Mouse (Mus musculus): ENCODE results near the gene Tbc1d7. TPM values are rescaled to one million over a fixed set of nuclear protein-coding genes. Genes with fewer than 3 reads are reported as not detected.

Gene Tbc1d7
- polyA plus RNA-seq, 1 experiment from 2014 or later = 10.4 TPM

DNA sequence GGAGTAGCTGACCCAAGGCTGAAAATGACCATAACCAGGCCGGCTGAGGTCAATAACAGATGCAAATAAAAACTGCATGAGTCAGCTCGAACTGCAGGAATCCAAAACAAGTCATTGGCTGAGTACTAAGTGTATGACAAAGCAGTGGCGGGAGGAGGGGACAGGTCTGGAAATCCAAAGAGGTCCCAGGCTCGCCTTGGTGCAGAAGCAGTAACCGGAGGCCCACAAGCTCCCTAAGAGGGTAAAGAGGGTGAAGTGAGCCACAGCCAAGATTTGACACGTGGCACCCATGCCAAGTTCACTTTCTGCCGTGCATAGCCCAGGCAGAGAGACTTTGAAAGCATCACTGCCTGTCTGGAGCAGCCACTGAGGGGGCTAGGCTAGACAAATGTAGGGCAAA is 41.0 kb upstream of the Tbc1d7 start:
- no peak overlapping the region for H3K9ac ChIP-seq (ENCODE audit: low read depth, low read length)
- 38% methylated on average over 7 of the region's 7 CpGs for WGBS (ENCODE audit: insufficient replicate concordance)
- no peak overlapping the region for H3K27ac ChIP-seq (ENCODE audit: low read length)
- H3K4me3 ChIP-seq (ENCODE audit: low read depth, low read length) = no peak overlapping the region
- H3K4me1 ChIP-seq (ENCODE audit: control insufficient read depth, low read depth, low read length) = peaks cover 48% of the 10 kb centered on the region
- peaks cover 8% of the 10 kb centered on the region for H3K27me3 ChIP-seq (ENCODE audit: control insufficient read depth, insufficient read depth, low read depth, low read length)
- no peaks in the 10 kb centered on the region for H3K36me3 ChIP-seq (ENCODE audit: control insufficient read depth, insufficient read depth)
- H3K4me2 ChIP-seq (ENCODE audit: low read depth, low read length) = no peak overlapping the region
- no peak for ATAC-seq (ENCODE audit: low read depth)
- no peaks in the 10 kb centered on the region for H3K9me3 ChIP-seq (replicated peaks; ENCODE audit: control insufficient read depth, low read length)

DNA sequence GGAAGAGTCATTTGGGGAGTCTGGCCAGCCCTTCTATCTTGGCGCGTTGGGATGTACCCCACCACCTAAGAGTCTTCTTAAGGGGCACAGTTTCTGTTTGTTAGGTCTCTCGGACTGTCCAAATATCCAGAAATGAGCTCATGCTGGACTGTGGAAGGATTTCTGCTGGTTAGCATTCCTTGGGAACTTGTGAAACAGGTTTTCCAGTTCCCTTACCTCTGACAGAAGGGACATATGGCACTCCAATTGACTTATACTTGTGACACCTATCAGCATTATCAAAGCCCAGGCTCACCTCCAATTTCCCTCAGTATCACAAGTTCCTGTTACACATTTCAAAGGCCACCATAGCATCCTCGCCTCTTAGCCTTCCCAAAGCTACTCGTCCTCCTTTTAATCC is 39.7 kb upstream of the Tbc1d7 start:
- Histone ChIP-seq H3K27me3 (ENCODE audit: control insufficient read depth, insufficient read depth, low read depth, low read length) (peaks cover 3% of the 10 kb centered on the region), H3K36me3 (ENCODE audit: control insufficient read depth, insufficient read depth) (no peaks in the 10 kb centered on the region), H3K4me1 (ENCODE audit: control insufficient read depth, low read depth, low read length) (peaks cover 47% of the 10 kb centered on the region), H3K9me3 (replicated peaks; ENCODE audit: control insufficient read depth, low read length) (no peaks in the 10 kb centered on the region), H3K4me2 (ENCODE audit: low read depth, low read length) (no peak overlapping the region), H3K4me3 (ENCODE audit: low read depth, low read length) (no peak overlapping the region), H3K27ac (ENCODE audit: low read length) (no peak overlapping the region), H3K9ac (ENCODE audit: low read depth, low read length) (no peak overlapping the region)
- ATAC-seq (ENCODE audit: low read depth) = no peak
- 66% methylated on average over 5 of the region's 5 CpGs for WGBS (ENCODE audit: insufficient replicate concordance)

DNA sequence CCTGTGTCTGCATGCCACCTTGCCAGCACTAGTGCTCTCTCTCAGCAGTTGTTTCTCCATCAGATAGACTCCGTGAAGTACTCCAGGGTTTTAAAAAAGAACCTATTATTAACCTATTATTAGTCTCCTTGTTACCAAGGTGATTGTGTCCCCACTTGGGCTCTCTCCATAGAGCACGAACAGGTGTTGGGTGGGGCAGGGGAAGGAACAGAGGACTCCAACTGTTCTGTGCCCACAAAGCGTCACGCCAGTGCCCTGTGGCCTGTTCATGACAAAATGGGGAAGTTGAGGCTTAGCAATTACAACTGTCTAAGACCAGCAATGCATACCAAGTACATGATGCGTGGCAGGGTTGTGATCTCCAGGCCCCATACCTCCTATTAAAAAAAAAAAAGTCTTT is 38.3 kb upstream of the Tbc1d7 start:
- H3K4me2 ChIP-seq (ENCODE audit: low read depth, low read length) = peak overlapping the region; percentile 41; the same call in 1 of the 2 replicates
- peak overlapping the region; percentile 77 for H3K27ac ChIP-seq (ENCODE audit: low read length)
- H3K27me3 ChIP-seq (ENCODE audit: control insufficient read depth, insufficient read depth, low read depth, low read length) = no peaks in the 10 kb centered on the region
- WGBS (ENCODE audit: insufficient replicate concordance) = 32% methylated on average over 5 of the region's 5 CpGs
- no peaks in the 10 kb centered on the region for H3K36me3 ChIP-seq (ENCODE audit: control insufficient read depth, insufficient read depth)
- ATAC-seq (ENCODE audit: low read depth) = 0 out of 2 replicates have a peak, but pooled peaks have one; percentile 27
- peaks cover 35% of the 10 kb centered on the region for H3K4me1 ChIP-seq (ENCODE audit: control insufficient read depth, low read depth, low read length)
- H3K4me3 ChIP-seq (ENCODE audit: low read depth, low read length) = no peak overlapping the region
- H3K9ac ChIP-seq (ENCODE audit: low read depth, low read length) = peak overlapping the region; percentile 13; the same call in 1 of the 2 replicates
- H3K9me3 ChIP-seq (replicated peaks; ENCODE audit: control insufficient read depth, low read length) = no peaks in the 10 kb centered on the region

DNA sequence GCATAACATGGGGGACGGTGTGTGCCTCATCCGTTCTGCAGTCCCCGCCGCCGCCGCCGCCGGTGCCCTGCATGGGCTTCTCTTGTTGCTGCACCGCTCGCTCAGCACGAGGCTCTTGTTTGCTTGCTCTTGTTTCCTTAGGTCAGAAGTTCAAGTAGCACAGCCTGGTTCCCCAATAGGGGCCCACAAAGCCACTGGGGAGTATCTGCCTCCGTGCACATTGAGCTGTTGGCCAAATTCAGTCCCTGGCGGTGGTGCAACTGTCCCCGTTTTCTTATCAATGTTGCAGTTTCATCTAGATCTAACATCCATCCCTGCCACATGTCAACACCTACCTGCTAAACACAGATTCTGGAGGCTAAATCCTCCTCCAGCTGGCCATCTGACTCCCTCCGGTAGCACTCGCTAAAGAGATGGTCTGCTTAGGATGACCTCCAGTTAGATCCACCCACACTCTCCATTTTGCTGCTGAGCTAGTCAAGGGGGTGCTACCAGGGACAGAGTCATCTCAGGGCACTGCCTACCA is 37.7 kb upstream of the Tbc1d7 start:
- peak overlapping the region; percentile 19; the same call in 1 of the 2 replicates for H3K9ac ChIP-seq (ENCODE audit: low read depth, low read length)
- peaks cover 35% of the 10 kb centered on the region for H3K4me1 ChIP-seq (ENCODE audit: control insufficient read depth, low read depth, low read length)
- no peaks in the 10 kb centered on the region for H3K27me3 ChIP-seq (ENCODE audit: control insufficient read depth, insufficient read depth, low read depth, low read length)
- WGBS (ENCODE audit: insufficient replicate concordance) = 15% methylated on average over 16 of the region's 16 CpGs
- H3K4me3 ChIP-seq (ENCODE audit: low read depth, low read length) = no peak overlapping the region
- peak overlapping the region; percentile 77 for H3K27ac ChIP-seq (ENCODE audit: low read length)
- no peaks in the 10 kb centered on the region for H3K9me3 ChIP-seq (replicated peaks; ENCODE audit: control insufficient read depth, low read length)
- peak; percentile 70 for ATAC-seq (ENCODE audit: low read depth)
- no peaks in the 10 kb centered on the region for H3K36me3 ChIP-seq (ENCODE audit: control insufficient read depth, insufficient read depth)
- peak overlapping the region; percentile 41; the same call in 1 of the 2 replicates for H3K4me2 ChIP-seq (ENCODE audit: low read depth, low read length)

DNA sequence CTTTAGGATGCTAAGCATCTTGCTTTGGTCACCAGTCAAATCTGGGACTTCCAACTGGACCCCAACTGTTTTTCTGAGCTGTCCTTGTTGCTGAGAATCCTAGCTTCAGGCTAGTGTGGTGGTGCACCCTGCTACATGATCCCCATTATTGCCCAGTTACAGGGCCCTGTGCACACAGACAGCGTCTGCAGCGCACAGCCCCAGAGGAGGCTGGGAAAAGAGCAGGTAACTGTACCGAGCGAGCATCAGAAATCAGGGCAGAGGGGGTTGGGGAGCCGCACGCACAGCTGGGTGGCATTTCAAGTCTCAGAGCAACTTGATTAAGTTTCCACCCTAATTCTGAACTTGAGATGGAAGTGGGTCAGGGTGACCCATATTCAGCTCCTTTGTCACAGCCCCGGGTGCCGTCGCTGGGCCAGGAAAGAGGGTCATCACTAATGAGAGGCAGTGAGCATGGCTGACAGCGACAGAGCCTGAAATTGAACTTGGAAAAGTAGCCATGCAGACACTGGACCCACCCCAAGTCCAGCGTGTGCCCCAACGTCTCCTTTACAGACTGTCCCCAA is 34.9 kb upstream of the Tbc1d7 start:
- Histone ChIP-seq H3K4me3 (ENCODE audit: low read depth, low read length) (no peak overlapping the region), H3K9ac (ENCODE audit: low read depth, low read length) (no peak overlapping the region), H3K36me3 (ENCODE audit: control insufficient read depth, insufficient read depth) (no peaks in the 10 kb centered on the region), H3K27me3 (ENCODE audit: control insufficient read depth, insufficient read depth, low read depth, low read length) (no peaks in the 10 kb centered on the region), H3K9me3 (replicated peaks; ENCODE audit: control insufficient read depth, low read length) (no peaks in the 10 kb centered on the region), H3K4me2 (ENCODE audit: low read depth, low read length) (no peak overlapping the region), H3K27ac (ENCODE audit: low read length) (no peak overlapping the region), H3K4me1 (ENCODE audit: control insufficient read depth, low read depth, low read length) (peaks cover 20% of the 10 kb centered on the region)
- 77% methylated on average over 12 of the region's 12 CpGs for WGBS (ENCODE audit: insufficient replicate concordance)
- ATAC-seq (ENCODE audit: low read depth) = no peak

DNA sequence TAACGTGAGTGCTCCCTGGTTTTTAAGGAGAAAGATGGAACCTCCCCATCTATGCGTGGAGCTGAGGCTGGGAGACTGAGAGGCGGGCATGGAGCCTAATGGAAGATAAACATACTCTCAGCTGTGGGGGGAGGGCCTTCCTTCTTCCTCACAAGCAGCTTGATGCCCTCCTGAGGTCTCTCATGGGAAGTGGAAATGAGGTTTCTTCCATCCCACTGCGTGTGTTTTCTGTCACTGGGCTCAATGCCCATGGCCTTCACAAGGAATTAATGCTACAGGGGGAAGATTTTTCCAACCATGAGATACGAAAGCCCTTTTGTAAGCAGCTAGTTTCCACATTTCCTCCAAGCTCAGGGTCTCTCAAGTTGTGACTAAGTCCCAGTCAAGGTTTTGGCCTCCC is 32.3 kb upstream of the Tbc1d7 start:
- H3K4me3 ChIP-seq (ENCODE audit: low read depth, low read length) = no peak overlapping the region
- H3K4me1 ChIP-seq (ENCODE audit: control insufficient read depth, low read depth, low read length) = peaks cover 7% of the 10 kb centered on the region
- H3K9ac ChIP-seq (ENCODE audit: low read depth, low read length) = no peak overlapping the region
- H3K4me2 ChIP-seq (ENCODE audit: low read depth, low read length) = no peak overlapping the region
- H3K27me3 ChIP-seq (ENCODE audit: control insufficient read depth, insufficient read depth, low read depth, low read length) = no peaks in the 10 kb centered on the region
- 35% methylated on average over 5 of the region's 5 CpGs for WGBS (ENCODE audit: insufficient replicate concordance)
- no peaks in the 10 kb centered on the region for H3K36me3 ChIP-seq (ENCODE audit: control insufficient read depth, insufficient read depth)
- ATAC-seq (ENCODE audit: low read depth) = no peak
- H3K9me3 ChIP-seq (replicated peaks; ENCODE audit: control insufficient read depth, low read length) = no peaks in the 10 kb centered on the region
- H3K27ac ChIP-seq (ENCODE audit: low read length) = no peak overlapping the region

DNA sequence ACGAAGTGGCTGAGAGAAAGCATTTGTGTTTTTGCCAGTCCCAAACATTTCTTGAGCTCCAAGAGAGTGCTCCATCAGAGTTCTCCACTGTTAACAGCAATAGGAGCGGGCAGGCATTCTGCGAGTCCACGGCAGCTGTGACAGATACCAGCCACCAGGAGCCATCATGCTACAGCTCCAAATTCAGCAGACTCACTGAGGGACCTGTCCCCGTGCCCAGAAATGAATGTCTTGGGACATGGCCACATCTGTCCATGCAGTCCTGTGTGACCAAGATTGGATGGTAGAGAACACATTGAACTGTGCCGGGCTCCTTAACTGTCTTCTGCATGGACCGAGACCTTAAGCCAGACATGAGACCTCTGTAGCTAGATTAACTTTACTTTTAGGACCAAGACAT is 31.9 kb upstream of the Tbc1d7 start:
- no peak overlapping the region for H3K27ac ChIP-seq (ENCODE audit: low read length)
- H3K36me3 ChIP-seq (ENCODE audit: control insufficient read depth, insufficient read depth) = no peaks in the 10 kb centered on the region
- no peak for ATAC-seq (ENCODE audit: low read depth)
- no peak overlapping the region for H3K4me2 ChIP-seq (ENCODE audit: low read depth, low read length)
- no peaks in the 10 kb centered on the region for H3K27me3 ChIP-seq (ENCODE audit: control insufficient read depth, insufficient read depth, low read depth, low read length)
- no peaks in the 10 kb centered on the region for H3K9me3 ChIP-seq (replicated peaks; ENCODE audit: control insufficient read depth, low read length)
- H3K4me3 ChIP-seq (ENCODE audit: low read depth, low read length) = no peak overlapping the region
- 66% methylated on average over 7 of the region's 7 CpGs for WGBS (ENCODE audit: insufficient replicate concordance)
- peaks cover 4% of the 10 kb centered on the region for H3K4me1 ChIP-seq (ENCODE audit: control insufficient read depth, low read depth, low read length)
- no peak overlapping the region for H3K9ac ChIP-seq (ENCODE audit: low read depth, low read length)

DNA sequence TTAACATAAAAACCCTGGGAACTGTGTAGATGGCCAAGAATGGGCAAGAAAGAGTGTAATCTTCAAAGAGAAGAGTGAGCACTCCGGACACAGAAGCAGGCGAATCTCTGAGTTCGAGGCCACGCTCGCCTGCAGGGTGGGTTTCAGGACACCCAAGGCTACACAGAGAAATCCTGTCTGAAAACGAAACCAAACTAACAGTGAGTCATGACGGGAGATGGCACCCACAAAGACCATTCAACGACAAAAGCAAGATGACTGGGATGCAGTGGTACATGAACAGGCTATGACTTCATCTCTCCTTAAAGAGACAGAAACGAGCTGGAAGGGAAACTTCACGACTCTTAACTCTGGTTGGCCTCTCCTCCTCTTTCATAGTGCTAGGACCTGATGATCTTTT is 31.1 kb upstream of the Tbc1d7 start:
- 60% methylated on average over 10 of the region's 10 CpGs for WGBS (ENCODE audit: insufficient replicate concordance)

DNA sequence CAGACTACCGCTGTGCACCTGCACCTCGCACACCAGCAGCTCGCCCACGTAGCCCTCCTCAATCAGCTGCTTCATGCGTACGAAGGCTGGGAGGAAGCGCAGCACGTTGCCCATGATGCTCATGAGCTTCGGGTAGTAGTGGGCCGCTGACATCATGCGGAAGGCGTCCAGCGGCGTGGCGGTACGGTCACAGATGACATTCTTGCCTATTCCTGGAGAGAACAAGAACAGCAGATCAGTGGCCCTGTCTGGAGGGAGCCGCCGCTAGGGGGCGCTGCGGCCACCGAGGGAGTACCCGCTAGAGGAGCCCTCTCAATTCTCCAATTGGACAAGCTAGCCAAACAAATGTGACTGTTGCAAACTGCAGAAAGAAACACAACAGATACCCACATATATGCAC is 29.7 kb upstream of the Tbc1d7 start:
- Histone ChIP-seq H3K36me3 (ENCODE audit: control insufficient read depth, insufficient read depth) (no peaks in the 10 kb centered on the region), H3K27me3 (ENCODE audit: control insufficient read depth, insufficient read depth, low read depth, low read length) (peaks cover 5% of the 10 kb centered on the region; the same call in 1 of the 2 replicates), H3K27ac (ENCODE audit: low read length) (no peak overlapping the region), H3K4me1 (ENCODE audit: control insufficient read depth, low read depth, low read length) (peaks cover 6% of the 10 kb centered on the region), H3K9ac (ENCODE audit: low read depth, low read length) (no peak overlapping the region), H3K4me2 (ENCODE audit: low read depth, low read length) (no peak overlapping the region), H3K9me3 (replicated peaks; ENCODE audit: control insufficient read depth, low read length) (no peaks in the 10 kb centered on the region), H3K4me3 (ENCODE audit: low read depth, low read length) (no peak overlapping the region)
- WGBS (ENCODE audit: insufficient replicate concordance) = 53% methylated on average over 22 of the region's 22 CpGs
- no peak for ATAC-seq (ENCODE audit: low read depth)

More for the DNA sequence above, 31.1 kb upstream of the Tbc1d7 start:
- Histone ChIP-seq H3K27me3 (ENCODE audit: control insufficient read depth, insufficient read depth, low read depth, low read length) (no peaks in the 10 kb centered on the region), H3K4me2 (ENCODE audit: low read depth, low read length) (no peak overlapping the region), H3K9me3 (replicated peaks; ENCODE audit: control insufficient read depth, low read length) (no peaks in the 10 kb centered on the region), H3K36me3 (ENCODE audit: control insufficient read depth, insufficient read depth) (no peaks in the 10 kb centered on the region), H3K27ac (ENCODE audit: low read length) (no peak overlapping the region), H3K9ac (ENCODE audit: low read depth, low read length) (no peak overlapping the region), H3K4me1 (ENCODE audit: control insufficient read depth, low read depth, low read length) (peaks cover 4% of the 10 kb centered on the region), H3K4me3 (ENCODE audit: low read depth, low read length) (no peak overlapping the region)
- ATAC-seq (ENCODE audit: low read depth) = no peak

All from liver, embryonic 16.5 days (tissue).